Mouse (Mus musculus): ENCODE data around the gene Rere.

- TF ChIP-seq MAFK (IDR thresholded peaks at IDR 0.05; ENCODE audit: insufficient read depth, low read depth, low read length): no peak
- no peak for TF ChIP-seq ZC3H11A (IDR thresholded peaks at IDR 0.05; ENCODE audit: borderline replicate concordance, low read depth, low read length)
- TF ChIP-seq CHD2 (IDR thresholded peaks at IDR 0.05; ENCODE audit: low read depth, low read length): no peak
Measured at GRCm38 (mm10) chr4:150420576-150421263, 139.3 kb downstream of the Rere start.
